Mouse (Mus musculus): Measurements from ENCODE around the gene Gm13271.
"Not testable (repeated sequence)": the region's sequence is repeated elsewhere in the genome, so short reads cannot be mapped to it uniquely, and the experiment has no call there.

The Gm13271 gene

DNA sequence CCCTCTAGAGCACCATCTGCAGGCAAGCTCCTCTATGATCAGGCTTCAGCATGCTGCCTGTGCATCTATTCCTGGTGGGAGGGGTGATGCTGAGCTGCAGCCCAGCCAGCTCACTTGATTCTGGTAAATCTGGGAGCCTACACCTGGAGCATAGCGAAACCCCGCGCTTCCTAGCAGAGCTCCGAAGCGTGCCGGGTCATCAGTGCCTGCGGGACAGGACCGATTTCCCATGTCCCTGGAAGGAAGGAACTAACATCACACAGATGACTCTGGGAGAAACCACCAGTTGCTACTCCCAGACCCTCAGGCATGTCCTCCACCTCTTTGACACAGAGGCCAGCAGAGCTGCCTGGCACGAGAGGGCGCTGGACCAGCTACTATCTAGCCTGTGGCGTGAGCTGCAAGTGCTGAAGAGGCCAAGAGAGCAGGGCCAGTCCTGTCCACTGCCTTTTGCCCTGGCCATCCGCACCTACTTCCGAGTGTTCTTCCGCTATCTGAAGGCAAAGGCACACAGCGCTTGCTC, at the start of gene Gm13271:
TSS of gene Gm13271 (plus strand) at position 51 of the 523 bp plus-strand sequence.
- peak; percentile 76 to 78 for DNase-seq

DNA sequence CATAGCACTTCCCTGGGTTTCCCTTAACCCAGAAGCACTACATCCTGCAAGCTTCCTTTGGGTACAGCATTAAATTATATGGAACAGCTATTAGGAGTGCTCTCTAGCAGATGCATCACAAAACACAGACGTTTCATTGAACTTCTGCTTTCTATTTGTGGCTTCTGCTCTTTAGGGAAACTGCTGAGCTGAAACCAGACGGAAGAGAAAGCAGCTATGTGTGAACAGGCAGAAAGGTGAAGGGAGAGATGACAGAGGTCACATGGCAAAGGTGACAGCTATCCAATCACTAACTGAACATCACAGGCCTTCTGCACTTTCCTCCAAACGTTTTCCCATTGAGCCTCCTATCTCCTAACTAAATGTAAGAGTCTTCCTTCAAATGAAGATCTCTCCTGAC, 48.7 kb upstream of the Gm13271 start:
- DNase-seq = peak; percentile 49 to 52

DNA sequence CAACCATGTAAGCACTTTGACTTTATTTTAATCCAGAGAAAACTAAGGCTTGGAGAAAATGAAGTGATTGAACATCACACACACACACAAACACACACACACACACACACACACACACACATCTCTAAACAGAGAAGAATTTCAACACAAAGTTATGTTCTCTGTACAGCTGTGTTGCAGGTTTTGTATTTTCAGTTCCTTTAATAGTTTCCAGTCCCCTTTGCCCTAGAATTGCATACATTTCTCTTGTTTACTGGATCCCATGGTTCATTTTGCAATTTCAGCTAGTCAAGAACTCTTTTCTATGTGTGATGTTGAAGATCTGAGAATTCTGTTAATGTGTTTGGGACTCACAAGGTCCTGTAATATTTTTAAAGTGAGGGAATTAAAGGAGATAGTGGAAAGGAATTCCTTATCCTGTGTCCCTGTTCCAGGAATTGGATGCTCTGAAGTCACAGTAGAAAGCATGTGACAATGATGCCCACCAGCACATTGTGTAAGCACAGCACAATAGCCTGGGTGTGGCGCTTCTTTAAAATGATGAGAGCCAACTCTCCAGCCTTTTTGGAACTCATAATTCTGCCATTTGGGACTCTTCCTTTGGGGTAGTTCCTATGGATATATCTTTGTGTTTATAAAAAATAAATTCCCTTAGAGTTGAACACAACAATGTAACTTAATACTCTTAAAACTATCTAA, 47.4 kb upstream of the Gm13271 start:
- DNase-seq = no peak

DNA sequence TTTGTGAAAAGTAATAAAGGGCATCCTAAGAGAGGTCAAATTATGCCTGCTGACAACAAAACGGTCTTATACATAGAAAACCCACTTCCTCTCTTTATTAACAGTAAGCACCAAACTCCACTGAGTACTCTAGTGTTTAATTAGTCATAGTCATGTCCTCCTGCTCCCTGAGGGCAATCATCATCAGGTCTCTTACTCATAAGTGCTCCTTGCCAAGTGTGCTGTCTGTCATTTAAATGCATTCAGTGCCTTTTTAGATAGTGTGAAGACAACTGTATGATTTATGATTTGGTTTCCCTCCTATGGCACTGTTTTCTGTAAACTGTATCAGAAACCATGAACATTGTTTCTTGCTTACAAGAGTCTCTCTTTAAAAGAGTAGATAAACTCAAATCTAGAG, 40.4 kb upstream of the Gm13271 start:
- DNase-seq = no peak

DNA sequence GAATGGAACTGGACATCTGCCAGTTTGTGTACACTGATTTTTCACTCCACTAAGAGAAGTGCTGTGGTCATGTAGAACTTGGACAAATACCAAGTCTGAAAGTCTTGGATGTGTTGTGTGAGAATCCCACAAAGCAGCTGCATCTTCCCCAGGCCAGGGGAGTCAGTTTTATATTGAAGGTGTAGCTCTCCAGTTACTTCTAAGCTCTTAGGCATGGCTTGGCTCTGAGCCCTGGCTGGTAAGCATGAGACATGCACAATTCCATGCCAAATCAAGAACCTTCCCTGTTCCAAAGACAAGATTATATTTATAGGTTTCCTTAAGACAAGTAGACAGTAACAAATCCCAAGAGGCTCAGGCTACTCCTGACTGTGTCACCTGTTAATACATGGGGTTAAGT, 39.6 kb upstream of the Gm13271 start:
- DNase-seq = no peak

DNA sequence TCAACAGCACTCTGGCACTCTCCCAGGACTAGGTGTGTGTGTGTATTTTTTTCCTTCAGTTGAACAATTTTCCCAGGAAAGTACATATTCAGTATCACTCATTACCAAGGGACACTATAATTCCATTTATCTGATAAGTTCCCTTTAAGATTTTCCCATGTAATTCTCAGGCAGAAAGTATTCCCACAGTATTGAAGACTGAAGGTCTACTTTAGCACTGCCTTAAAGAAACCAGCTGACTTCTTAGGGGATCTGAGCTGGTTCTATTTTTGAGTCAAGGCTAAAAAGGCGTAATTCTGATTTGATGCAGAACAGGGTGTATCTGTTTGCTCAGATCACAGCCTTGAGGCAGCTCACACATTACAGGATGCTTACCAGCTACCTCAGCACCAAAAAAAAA, 36.0 kb upstream of the Gm13271 start:
- no peak for DNase-seq

DNA sequence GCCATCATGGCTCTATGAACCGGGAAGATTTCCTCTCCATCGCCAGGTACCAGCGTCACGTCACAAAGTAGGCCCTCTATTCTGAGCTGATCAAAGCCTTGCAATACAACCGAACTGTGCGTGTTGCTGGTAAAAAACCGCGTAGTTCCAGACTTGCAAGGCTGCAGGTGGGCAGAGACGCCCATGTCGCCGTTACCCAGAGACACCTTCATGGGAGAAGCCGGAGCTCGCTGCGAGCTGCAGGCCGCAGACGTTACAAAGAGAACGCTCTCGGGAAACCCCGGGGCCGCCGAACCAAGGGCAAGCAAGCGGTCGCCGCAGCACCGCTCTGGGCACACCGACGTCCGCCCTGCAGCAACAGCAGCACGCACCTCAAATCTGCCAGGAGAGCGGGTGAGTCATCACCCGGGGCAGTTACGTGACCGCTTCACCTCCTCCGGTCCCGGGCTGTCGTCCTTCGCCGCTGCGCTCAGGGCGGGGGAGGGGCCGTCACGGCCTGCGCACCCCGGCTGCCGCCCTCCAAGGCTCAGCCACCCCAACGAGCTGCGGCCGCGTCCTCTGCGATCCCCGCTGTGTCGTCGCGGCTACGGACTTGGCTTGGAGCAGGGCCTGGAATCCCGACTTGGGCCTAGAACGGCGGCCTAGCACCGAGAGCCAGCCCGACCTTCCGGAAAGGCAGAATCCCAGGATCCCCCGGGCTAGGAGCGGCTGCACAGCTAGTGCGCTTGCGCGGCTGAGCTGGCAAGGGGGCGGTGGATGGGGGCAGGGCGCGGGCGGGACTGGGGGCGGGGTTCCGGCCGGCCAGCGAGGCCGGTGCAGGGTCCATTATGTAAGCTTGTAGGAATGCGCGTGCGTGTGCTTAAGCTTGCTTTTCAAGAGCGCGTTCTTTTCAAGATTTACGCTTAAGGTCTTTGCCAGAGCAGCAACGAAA, 32.6 kb upstream of the Gm13271 start, which contains the start of the genes Gm26566 and Klhl9:
TSS of gene Gm26566 (plus strand) at position 15 of the 931 bp plus-strand sequence.
TSS of gene Klhl9 (minus strand) at position 675 of the 931 bp plus-strand sequence.
- peak; percentile 82 to 85 for DNase-seq

DNA sequence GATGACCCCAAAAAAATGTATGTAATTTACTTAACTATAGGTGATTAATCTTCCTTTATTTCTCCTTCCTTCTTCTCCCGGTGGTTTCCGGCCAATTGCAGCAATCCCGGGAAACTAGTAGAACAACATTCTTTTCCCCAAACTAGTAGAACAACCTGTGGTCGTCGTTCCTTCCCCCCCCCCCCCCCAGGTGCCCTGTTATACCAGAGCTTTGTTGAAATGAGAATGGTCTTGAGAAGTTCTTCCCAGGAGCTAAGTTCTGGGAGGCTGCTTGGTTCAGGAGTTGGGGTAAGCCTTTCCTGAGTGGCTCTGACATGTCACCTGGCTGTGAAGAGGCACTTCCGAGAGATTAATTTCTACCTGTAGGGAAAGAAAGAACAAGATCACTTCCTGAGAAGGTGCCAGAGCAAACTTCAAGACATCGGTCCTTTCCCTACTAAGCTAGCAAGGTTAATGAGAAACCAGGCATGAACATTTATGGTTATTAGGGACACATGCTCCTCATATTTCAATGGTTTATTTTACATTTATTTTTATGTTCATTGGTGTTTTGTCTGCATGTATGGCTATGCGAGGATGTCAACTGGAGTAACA, 31.1 kb upstream of the Gm13271 start:
- DNase-seq = no peak

DNA sequence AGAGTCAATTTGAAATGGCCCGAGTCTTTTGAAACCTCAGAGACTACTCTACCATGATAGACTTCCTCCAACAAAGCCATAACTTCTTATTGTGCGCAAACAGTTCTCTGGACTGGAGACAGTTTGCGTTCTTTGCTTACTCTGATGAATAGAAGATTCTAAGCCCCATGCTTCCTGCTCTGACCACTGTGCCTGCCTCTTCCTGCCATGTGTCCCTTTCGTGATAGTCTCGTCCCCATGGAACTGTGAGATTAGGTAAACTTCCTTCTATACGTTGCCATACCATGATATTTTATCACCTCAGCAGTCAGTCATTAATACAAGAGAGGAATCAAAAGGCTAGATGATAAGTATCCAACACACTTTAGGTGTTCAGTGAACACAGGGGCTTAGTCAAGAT, 27.9 kb upstream of the Gm13271 start:
- peak; percentile 4 to 16 for DNase-seq

DNA sequence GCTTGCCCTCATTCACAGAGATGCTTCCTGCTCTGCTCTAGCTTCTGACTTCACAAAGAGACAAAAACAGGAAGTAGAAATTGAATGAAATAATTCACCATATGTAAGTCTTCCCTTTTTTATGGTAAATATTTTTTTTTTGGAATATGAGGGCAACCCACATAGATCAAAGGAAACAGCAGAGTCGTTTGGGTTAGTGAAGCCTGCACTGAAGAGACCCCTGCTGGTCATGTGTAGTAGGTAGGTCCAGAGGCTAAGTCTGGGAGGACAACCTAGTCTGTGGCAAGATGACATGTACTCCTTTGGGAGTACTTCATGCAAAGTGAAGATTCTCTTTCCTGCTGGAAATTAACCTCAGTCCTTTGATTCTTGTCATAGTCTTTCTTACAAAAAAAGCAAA, 27.3 kb upstream of the Gm13271 start:
- DNase-seq = peak; percentile 44 to 45

DNA sequence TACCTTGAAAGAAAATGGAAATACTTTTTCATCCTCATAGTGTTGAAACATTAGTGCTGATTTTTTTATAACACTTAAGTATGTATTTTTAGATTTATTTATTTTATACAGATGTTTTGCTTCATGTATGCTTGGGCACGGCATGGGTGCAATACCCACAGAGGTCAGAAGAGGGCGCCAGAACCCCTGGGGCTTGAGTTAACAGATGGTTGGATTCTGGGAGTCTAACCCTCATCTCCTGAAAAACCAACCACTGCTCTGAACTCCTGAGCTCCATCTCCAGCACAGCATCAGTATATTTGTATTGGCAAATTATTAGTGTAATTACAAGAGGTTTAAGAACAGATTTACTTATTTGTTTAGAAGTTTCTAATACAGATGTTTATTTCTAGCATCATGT, 16.2 kb upstream of the Gm13271 start:
- peak; percentile 86 to 87 for DNase-seq

DNA sequence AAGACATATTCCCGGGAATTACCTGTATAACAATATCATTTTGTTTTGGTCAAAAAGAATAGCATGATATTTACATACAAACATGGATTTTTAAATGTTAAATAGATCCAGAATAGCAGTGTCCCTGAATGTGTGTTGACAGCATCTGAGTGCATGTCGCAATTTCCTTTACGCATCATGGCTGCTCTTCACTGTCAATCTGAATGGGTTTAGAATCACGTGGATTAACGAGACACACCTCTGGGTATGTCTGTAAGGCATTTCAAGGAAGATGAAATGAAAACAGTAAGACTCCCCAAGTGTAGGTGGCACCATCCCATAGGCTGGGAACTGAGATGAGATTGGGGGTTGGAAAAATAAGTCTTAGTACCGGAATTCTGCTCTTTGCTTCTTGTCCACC, 15.6 kb upstream of the Gm13271 start:
- no peak for DNase-seq

DNA sequence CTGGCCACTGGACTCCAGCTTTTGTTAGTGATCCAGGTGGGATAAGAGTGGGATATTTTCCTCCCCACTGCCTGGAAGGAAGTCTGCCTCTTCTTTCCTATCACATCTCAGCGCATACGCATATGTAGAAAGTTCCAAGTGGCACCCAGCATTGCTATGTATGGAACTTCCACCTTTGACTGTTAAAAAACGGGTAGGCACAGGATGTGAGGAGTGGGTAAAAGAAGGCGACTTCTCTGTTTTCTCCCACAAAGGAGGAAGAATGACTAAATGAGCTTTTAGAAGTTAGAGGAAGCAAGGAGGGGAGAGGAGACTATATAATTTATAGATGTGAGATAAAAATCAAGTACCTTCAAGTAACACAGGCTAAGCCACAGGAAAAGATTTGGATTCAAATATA, 13.2 kb upstream of the Gm13271 start:
- no peak for DNase-seq

DNA sequence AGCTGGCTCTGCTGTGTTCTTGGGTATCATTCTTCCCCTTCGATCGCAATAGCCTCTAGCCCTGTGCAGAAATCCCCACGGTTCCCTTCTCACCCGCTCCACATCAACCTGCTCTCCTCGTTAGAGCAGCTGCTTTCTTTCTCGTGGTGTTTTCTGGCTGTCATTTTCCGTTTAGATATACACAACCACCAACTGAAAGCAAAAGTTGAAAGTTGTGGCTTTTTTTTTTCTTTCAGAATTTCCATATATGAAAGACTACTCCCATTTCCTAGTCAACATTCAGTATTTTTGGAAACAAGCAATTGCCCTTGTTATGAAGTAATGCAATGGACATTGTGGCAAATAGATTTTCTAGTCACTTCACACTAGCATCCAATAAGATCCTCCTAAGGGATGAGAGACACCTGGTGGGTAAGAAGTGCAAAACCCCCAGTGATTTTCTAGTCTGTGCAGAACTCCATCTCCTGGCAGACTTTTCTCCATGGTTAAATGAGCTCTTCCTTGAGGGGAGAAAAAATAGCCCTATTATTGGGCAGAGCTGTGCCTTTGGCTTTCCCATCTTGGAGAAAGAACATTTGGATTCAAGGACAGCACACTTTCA, 11.8 kb upstream of the Gm13271 start:
- no peak for DNase-seq

DNA sequence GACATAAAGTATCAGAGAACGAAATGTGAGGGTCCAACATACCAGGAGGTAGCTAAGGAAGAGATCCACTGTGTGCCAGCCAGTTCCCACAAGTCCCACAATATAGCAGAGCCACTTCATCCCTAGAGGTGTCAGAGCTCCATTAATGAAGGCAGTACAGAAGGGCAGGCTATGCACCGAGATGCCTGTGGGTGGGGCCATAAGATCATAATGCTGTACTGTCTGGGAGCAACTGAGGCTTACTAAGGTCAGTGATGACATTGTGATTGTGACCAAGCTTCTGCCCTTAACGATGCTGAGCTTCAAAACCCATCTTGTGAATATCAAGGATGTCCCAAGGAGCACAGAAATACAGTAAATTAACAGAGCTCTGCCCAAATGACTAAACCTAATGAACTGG, 10.5 kb upstream of the Gm13271 start:
- DNase-seq = no peak

DNA sequence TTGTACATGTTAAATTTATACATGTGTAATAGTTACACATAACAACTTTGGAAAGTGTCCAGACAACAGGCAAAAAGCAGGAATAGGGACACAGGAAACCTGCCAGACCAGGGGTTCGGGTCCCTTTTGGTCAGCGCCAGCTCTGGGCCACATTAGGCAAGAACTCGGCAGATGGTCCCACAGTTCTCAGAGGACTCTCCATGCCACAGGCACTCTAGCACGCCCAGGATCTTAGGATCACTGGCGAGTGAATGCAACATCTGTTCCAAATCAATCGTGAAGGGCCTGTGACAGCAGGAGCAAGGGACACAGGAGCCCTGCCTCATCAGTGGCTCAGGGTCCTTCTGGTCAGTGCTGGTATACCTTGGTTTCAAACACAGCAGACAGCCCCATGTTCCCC, 4.7 kb upstream of the Gm13271 start:
- no peak for DNase-seq

DNA sequence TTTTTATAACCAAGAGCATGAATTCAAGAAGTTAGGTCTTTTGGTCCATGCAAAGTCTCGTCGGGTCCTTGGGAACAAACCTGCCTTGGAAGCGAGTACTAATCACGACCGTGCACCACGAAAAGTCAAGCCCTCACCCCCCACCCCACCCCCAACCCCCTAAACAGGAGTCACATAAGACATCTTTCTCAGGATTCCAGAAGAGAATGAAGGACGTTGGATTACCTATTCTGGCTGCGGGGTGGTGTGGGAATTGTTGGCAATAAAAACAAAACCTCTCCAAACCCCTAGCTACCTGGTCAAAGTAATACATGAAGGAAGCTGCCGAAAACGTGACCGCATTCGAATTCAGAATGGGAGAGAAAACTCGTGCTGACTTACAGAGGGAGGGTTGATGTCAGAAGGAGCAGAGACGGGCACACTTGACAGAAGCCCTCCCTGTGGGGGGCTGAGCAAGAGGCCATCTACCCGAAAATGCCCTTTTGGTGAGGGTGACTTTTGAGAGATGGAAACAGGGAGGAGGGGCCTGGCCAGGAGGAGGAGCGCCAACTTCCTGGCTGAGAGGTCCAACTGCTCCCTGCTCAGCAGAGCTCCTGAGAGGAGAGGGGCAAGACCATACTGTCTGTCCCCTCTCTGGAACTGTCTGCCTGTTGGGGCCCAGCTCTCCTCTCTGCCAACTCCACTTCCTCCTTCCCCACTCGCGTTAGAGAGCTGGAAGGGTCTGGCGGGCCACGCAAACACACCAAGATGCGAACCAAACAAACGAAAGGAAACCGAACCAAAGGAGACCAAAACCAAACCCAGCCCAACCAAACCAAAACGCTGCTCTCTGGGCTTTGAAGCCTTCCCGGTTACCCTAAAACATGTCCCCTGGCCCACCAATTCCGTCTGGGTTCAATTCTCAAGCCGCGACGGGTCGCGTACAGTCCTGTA, 2.2 kb downstream of the Gm13271 start:
- DNase-seq = not testable (repeated sequence)

DNA sequence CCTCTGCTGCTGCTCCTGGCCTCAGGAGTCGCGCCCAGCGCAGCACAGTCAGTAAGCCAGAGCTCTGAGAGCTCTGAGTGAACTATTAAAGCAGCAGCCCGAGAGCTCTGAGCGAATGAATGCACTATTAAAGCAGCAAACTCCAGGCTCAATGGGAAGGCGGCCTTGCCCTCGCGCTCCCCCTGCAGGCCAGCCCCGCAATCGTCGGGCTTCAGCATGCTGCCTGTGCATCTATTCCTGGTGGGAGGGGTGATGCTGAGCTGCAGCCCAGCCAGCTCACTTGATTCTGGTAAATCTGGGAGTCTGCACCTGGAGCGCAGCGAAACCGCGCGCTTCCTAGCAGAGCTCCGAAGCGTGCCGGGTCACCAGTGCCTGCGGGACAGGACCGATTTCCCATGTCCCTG, 3.0 kb downstream of the Gm13271 start:
- peak; percentile 91 to 93 for DNase-seq

DNA sequence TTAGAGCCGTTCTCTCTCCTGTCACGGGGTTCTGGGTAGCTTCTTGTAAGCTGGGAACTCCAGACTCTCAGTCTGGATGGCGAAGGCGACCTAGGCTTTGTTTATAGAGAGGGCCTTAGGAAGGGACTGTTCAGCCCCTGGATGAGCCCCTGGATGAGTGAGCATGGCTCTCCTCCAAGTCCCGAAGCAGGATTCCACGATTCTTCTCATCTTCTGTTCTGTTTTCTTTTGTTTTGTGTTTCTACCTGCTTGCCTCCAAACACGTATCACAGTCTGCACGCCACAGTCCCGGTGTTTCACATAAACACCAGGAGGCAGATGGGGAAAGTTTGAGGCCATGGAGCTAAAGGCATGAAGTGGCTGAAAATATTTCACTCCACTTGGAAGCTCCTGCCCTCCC, 4.1 kb downstream of the Gm13271 start:
- DNase-seq = peak; percentile 22 to 27

DNA sequence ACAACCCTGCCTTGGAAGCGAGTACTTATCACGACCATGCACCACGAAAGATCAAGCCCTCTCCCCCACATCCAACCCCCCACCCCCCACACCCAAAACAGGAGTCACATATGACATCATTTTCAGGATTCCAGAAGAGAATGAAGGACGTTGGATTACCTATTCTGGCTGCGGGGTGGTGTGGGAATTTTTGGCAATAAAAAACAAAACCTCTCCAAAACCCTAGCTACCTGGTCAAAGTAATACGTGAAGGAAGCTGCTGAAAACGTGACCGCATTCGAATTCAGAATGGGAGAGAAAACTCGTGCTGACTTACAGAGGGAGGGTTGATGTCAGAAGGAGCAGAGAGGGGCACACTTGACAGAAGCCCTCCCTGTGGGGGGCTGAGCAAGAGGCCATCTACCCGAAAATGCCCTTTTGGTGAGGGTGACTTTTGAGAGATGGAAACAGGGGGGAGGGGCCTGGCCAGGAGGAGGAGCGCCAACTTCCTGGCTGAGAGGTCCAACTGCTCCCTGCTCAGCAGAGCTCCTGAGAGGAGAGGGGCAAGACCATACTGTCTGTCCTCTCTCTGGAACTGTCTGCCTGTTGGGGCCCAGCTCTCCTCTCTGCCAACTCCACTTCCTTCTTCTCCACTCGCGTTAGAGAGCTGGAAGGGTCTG, 5.1 kb downstream of the Gm13271 start, which contains the start of gene Gm13283:
TSS of gene Gm13283 (plus strand) at position 510 of the 659 bp plus-strand sequence.
- DNase-seq = peak; percentile 48 to 52

DNA sequence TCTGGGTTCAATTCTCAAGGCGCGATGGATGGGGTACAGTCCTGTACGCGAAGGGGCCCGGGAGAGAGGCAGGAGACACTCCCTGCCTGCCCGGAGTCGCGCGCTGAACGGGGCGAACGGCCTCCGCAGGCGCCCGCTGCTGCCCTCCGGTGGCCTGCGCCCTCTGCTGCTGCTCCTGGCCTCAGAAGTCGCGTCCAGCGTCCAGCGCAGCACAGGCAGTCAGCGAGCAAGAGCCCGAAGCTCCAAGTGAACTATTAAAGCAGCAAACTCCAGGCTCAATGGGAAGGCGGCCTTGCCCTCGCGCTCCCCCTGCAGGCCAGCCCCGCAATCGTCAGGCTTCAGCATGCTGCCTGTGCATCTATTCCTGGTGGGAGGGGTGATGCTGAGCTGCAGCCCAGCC, 5.8 kb downstream of the Gm13271 start:
- peak; percentile 53 to 54 for DNase-seq
